Mouse (Mus musculus): ENCODE measurements at regions not wholly inside any gene's neighbourhood (a gene's known extent, or its start where the extent isn't known, plus 50 kb on each side); places are given as distances from the start of the nearest gene placed in this dataset.

GRCm38 (mm10) chr5:74924031-74924533, 120.5 kb downstream of the Chic2 start:
- no peak for TF ChIP-seq POLR2A (IDR thresholded peaks at IDR 0.05; ENCODE audit: low read depth, low read length)
- no peak for TF ChIP-seq CTCF (IDR thresholded peaks at IDR 0.05; ENCODE audit: extremely low read depth, insufficient read length, insufficient replicate concordance, low read depth, low read length)

All from small intestine, adult 2 months (tissue).